Comparison of ENCODE assay signal across 16 mouse cellular contexts in genomic region chr2:141008458-141008857, GRCm38 (mm10).
"Had no signal": no experiment of that assay in that cellular context is flagged by ENCODE, and none has a peak within 500 bp of the region (broad histone marks: within the 10 kb centered on the region; RNA-seq: fewer than 3 reads in every experiment).

No protein-coding gene starts in this region.

- DNase-seq: kidney, adult 8-10 months; kidney, postnatal 36 days; layer of hippocampus, adult 9-11 months; layer of hippocampus, postnatal 36 days; left cerebral cortex, postnatal 4 days; lung, adult 18-20 months; lung, postnatal 4 days; spleen, adult 18-20 months; thymus, adult 2 months; thymus, postnatal 25 days had no signal

- ATAC-seq: lung, postnatal 0 days had no signal

- H3K4me2 ChIP-seq: limb, embryonic 13.5 days; midbrain, embryonic 12.5 days had no signal

- H3K4me1 ChIP-seq: limb, embryonic 13.5 days; megakaryocyte, embryonic 14.5 days had no signal

- H3K9me3 ChIP-seq: limb, embryonic 13.5 days; midbrain, embryonic 12.5 days had no signal

- H3K27me3 ChIP-seq: limb, embryonic 13.5 days; megakaryocyte, embryonic 14.5 days; midbrain, embryonic 12.5 days had no signal

- H3K4me3 ChIP-seq: limb, embryonic 13.5 days; megakaryocyte, embryonic 14.5 days; midbrain, embryonic 12.5 days had no signal

- H3K27ac ChIP-seq: kidney, postnatal 0 days; limb, embryonic 13.5 days; liver, embryonic 14.5 days; midbrain, embryonic 12.5 days had no signal

- H3K36me3 ChIP-seq: limb, embryonic 13.5 days; midbrain, embryonic 12.5 days had no signal

- H3K9ac ChIP-seq: limb, embryonic 13.5 days; liver, embryonic 14.5 days; midbrain, embryonic 12.5 days had no signal
